Mouse (Mus musculus): ENCODE data around the gene Smad3. TPM values are rescaled to one million over a fixed set of nuclear protein-coding genes. Genes with fewer than 3 reads are reported as not detected.

Gene Smad3
- polyA plus RNA-seq, 1 experiment from 2014 or later, result 5.4 TPM

DNA sequence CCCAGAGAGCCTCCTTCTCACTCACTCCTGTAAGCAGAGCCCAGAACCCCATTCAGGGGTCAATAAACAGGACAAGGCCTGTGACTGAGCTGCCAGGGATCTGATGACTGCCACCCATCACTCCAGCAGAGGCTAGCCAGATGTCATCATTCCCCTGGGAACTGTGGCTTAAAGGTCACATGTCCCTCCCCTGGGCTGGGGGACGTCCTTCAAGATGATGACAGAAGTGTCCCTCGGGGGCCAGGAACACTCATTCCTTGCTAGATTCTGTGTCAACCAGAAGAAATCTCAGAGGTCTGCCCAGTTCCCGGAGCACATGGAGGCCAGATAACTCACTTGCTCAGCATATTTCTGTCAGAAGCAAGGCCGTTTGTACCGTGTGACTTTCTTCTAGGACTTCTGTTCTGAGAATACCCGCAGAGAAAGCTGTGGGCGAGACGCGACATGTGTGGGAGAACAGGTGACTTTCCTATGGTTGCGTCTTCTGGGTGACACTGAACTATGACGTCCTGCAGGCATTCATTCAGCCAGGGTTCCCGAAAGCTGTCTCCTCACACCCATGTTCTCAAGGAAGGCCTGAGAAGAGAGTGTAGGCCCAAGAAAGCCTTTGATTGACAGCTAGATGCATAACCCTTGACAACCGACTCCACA lies 46.1 kb downstream of the Smad3 start:
- no peaks in the 10 kb centered on the region for H3K27me3 ChIP-seq (replicated peaks; ENCODE audit: control insufficient read depth, insufficient read depth, low read length)
- H3K36me3 ChIP-seq (ENCODE audit: control insufficient read depth, insufficient read depth, low read length), result no peaks in the 10 kb centered on the region
- H3K9ac ChIP-seq (ENCODE audit: low read length), result no peak overlapping the region
- H3K4me3 ChIP-seq (ENCODE audit: low read depth, low read length), result no peak overlapping the region
- H3K4me2 ChIP-seq (ENCODE audit: low read length), result no peak overlapping the region
- ATAC-seq, result no peak
- 91% methylated on average over 13 of the region's 13 CpGs for WGBS
- H3K27ac ChIP-seq (ENCODE audit: low read depth, low read length), result no peak overlapping the region
- H3K9me3 ChIP-seq (replicated peaks; ENCODE audit: control insufficient read depth, low read length), result no peaks in the 10 kb centered on the region
- H3K4me1 ChIP-seq (ENCODE audit: control insufficient read depth, insufficient read depth, low read length), result no peaks in the 10 kb centered on the region; the same call in 1 of the 2 replicates
- no peak for DNase-seq (ENCODE audit: low spot score)

DNA sequence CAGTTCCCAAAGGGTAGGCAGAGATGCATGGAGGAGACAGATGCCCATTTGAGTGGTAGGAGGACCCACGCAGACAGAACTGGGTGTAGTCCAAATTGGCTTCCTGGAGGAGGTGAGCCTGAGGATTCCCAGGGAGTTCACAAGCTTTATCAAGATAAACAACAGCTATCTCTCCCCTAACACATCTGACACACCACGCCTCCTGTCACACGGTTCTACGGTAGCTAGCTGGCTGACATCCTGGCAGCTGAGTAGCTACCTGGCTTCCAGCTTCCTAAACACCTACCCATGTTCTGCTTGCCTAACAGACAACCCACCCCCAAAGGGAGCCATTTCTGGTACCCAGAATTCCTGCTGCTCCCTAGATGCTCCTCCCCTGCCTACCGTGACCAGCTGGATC lies 47.9 kb downstream of the Smad3 start:
- no peak for ATAC-seq
- Histone ChIP-seq H3K9me3 (replicated peaks; ENCODE audit: control insufficient read depth, low read length) (no peaks in the 10 kb centered on the region), H3K27ac (ENCODE audit: low read depth, low read length) (no peak overlapping the region), H3K36me3 (ENCODE audit: control insufficient read depth, insufficient read depth, low read length) (no peaks in the 10 kb centered on the region), H3K4me3 (ENCODE audit: low read depth, low read length) (no peak overlapping the region), H3K4me1 (ENCODE audit: control insufficient read depth, insufficient read depth, low read length) (peaks cover 3% of the 10 kb centered on the region; the same call in 1 of the 2 replicates), H3K9ac (ENCODE audit: low read length) (no peak overlapping the region), H3K27me3 (replicated peaks; ENCODE audit: control insufficient read depth, insufficient read depth, low read length) (no peaks in the 10 kb centered on the region), H3K4me2 (ENCODE audit: low read length) (no peak overlapping the region)
- WGBS, result 95% methylated on average over 5 of the region's 5 CpGs
- no peak for DNase-seq (ENCODE audit: low spot score)

DNA sequence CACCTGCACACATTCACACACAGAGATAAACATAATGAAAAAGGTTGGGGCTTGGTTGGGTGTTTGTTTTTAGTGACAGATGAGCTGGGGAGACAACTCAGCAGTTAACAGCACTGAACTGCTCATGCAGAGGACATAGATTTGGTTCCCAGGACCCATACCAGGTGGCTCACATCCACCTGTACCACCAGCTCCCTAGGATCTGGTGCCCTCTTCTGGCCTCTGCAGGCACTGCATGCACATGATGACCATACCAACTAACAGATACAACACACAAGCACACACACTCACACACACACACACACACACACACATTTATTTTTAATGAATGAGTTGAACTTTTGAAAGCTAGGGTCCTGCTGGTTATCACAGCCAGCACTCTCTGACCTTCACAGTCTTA lies 48.5 kb downstream of the Smad3 start:
- DNase-seq (ENCODE audit: low spot score) (no peak), ATAC-seq (no peak)
- H3K27ac ChIP-seq (ENCODE audit: low read depth, low read length), result no peak overlapping the region
- H3K9me3 ChIP-seq (replicated peaks; ENCODE audit: control insufficient read depth, low read length), result no peaks in the 10 kb centered on the region
- peaks cover 3% of the 10 kb centered on the region; the same call in 1 of the 2 replicates for H3K4me1 ChIP-seq (ENCODE audit: control insufficient read depth, insufficient read depth, low read length)
- H3K27me3 ChIP-seq (replicated peaks; ENCODE audit: control insufficient read depth, insufficient read depth, low read length), result no peaks in the 10 kb centered on the region
- no peak overlapping the region for H3K9ac ChIP-seq (ENCODE audit: low read length)
- no peaks in the 10 kb centered on the region for H3K36me3 ChIP-seq (ENCODE audit: control insufficient read depth, insufficient read depth, low read length)
- no peak overlapping the region for H3K4me2 ChIP-seq (ENCODE audit: low read length)
- H3K4me3 ChIP-seq (ENCODE audit: low read depth, low read length), result no peak overlapping the region

DNA sequence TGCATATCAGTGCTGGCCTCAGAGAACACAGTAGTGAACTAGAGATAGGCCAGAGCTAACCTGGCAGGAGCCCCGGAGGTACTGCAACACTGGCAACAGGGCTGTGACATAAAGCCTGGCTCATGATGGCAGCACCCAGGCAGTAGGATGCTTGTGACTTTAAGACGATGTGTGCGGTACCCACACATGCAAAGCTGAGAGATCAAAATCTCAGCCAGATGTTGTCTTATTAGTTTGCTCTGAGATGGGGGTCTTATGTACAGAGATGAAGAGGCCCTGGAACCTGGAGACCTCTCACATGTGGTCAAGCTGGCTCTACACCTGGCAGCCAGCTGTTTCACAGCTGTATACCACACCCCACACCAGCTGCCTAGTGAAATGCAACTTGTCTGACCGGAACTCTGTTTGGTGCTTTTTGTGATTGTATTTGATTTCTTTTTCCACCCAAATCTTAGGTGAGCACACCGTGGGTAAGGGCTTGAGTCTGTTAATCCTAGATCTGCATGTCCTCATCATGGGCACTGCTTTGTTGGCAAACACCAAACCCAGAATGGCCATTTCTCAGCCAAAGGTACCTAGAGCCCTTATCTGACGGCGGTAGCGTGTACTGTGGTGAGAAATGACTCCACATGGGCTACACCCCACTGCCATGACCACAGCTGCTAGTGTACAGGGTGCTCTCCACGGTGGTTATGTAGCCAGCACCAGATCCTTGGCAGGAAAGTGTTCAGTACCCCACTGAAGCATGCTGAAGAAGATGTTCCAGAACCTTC lies 49.8 kb downstream of the Smad3 start:
- 95% methylated on average over 9 of the region's 9 CpGs for WGBS
- peaks cover 3% of the 10 kb centered on the region; the same call in 1 of the 2 replicates for H3K4me1 ChIP-seq (ENCODE audit: control insufficient read depth, insufficient read depth, low read length)
- no peak overlapping the region for H3K27ac ChIP-seq (ENCODE audit: low read depth, low read length)
- H3K9me3 ChIP-seq (replicated peaks; ENCODE audit: control insufficient read depth, low read length), result no peaks in the 10 kb centered on the region
- H3K4me3 ChIP-seq (ENCODE audit: low read depth, low read length), result no peak overlapping the region
- no peak overlapping the region for H3K9ac ChIP-seq (ENCODE audit: low read length)
- ATAC-seq (no peak), DNase-seq (ENCODE audit: low spot score) (no peak)
- no peaks in the 10 kb centered on the region for H3K36me3 ChIP-seq (ENCODE audit: control insufficient read depth, insufficient read depth, low read length)
- no peaks in the 10 kb centered on the region for H3K27me3 ChIP-seq (replicated peaks; ENCODE audit: control insufficient read depth, insufficient read depth, low read length)
- H3K4me2 ChIP-seq (ENCODE audit: low read length), result no peak overlapping the region

DNA sequence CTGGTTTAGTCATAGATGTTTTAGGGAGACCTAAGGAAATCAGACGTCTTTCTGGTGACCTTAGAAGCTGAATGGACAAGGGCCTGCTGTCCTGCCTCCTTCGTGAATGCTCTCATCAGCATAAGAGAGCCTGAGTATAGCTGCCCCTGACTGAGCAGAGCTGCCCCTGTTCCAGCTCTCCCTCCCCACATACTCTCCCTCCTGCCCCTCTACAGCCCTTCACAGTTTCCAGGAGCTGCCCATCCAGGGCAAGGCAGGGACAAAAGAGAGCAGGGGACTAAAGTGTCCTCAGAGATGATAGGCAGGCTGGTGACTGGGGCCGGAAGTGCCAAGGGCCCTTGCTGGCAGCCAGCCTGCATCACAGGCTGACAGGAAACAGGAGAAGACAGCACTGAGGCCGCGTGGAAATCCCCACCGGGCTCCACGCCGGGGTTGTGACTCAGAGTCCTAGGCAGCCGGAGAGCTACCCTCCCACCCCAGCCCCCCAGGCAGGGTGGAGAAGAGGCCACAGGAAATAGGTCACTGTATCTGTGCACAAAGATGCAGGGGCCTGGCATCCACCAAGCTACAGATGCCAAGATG lies 51.6 kb downstream of the Smad3 start:
- Histone ChIP-seq H3K27ac (ENCODE audit: low read depth, low read length) (no peak overlapping the region), H3K4me3 (ENCODE audit: low read depth, low read length) (no peak overlapping the region), H3K4me1 (ENCODE audit: control insufficient read depth, insufficient read depth, low read length) (peaks cover 3% of the 10 kb centered on the region; the same call in 1 of the 2 replicates), H3K36me3 (ENCODE audit: control insufficient read depth, insufficient read depth, low read length) (no peaks in the 10 kb centered on the region), H3K27me3 (replicated peaks; ENCODE audit: control insufficient read depth, insufficient read depth, low read length) (no peaks in the 10 kb centered on the region), H3K4me2 (ENCODE audit: low read length) (no peak overlapping the region), H3K9me3 (replicated peaks; ENCODE audit: control insufficient read depth, low read length) (no peaks in the 10 kb centered on the region), H3K9ac (ENCODE audit: low read length) (peak overlapping the region; percentile 35)
- ATAC-seq (no peak), DNase-seq (ENCODE audit: low spot score) (no peak)
- 39% methylated on average over 9 of the region's 9 CpGs for WGBS

DNA sequence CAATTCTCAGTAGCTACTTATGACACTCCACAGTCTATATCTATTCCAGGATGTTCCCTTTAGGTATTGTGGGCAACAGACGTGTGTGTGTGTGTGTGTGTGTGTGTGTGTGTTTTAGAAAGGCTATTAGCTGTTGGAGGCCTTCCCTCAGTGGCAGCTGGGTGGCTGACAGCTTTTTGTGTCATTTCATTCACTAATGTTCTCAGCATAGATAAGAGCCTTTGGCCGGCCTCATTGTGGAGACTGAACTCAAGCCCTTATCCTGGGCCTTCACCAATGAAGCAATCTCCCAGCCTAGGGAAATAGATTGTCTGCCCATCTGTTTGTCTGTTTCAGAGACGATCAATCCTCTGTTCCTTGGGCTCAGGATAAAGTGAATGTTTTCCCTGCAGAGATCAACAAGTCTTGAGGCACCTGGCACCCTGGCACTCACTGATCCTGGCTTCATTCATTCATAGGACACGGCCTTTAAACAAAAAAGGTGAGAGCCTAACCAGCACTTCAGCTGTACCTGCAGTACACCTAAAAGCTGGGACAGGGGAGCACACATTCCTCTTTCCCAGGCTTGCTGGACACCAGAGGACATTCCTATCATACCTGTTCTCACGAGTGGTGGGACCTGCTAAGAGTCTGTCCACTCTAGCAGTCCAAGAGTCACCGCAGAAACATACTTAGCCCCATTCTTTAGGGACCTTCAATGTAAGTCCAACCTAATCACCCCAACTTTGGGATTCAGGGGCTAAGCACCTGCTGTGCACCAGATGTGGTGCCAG lies 52.6 kb downstream of the Smad3 start:
- Histone ChIP-seq H3K27me3 (replicated peaks; ENCODE audit: control insufficient read depth, insufficient read depth, low read length) (no peaks in the 10 kb centered on the region), H3K9ac (ENCODE audit: low read length) (no peak overlapping the region), H3K9me3 (replicated peaks; ENCODE audit: control insufficient read depth, low read length) (no peaks in the 10 kb centered on the region), H3K36me3 (ENCODE audit: control insufficient read depth, insufficient read depth, low read length) (no peaks in the 10 kb centered on the region), H3K27ac (ENCODE audit: low read depth, low read length) (no peak overlapping the region), H3K4me3 (ENCODE audit: low read depth, low read length) (no peak overlapping the region), H3K4me2 (ENCODE audit: low read length) (no peak overlapping the region), H3K4me1 (ENCODE audit: control insufficient read depth, insufficient read depth, low read length) (peaks cover 3% of the 10 kb centered on the region; the same call in 1 of the 2 replicates)
- DNase-seq (ENCODE audit: low spot score) (no peak), ATAC-seq (no peak)
- 73% methylated on average over 6 of the region's 6 CpGs for WGBS

DNA sequence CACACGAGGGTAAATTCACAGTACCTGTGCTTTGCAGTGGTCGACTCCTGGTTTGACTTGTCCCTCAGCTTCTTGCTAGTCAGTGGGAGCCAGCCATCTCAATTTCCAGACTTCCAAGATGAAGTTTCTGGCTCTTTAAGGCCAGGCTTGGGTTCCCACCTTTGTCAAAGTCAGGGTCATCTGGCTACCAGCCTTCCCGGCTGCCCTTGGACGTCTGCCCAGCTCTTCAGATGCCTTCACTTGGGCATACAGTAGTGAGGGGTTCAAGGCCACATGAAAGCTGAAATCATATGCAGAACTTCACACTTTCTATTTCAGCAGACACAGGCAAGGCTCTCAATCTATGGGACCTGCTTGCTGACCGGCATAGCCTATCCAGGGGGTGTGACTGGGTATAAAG lies 53.7 kb downstream of the Smad3 start:
- no peak overlapping the region for H3K9ac ChIP-seq (ENCODE audit: low read length)
- H3K27ac ChIP-seq (ENCODE audit: low read depth, low read length), result no peak overlapping the region
- no peaks in the 10 kb centered on the region for H3K9me3 ChIP-seq (replicated peaks; ENCODE audit: control insufficient read depth, low read length)
- 84% methylated on average over 5 of the region's 5 CpGs for WGBS
- H3K4me2 ChIP-seq (ENCODE audit: low read length), result no peak overlapping the region
- no peak for ATAC-seq
- no peak for DNase-seq (ENCODE audit: low spot score)
- peaks cover 3% of the 10 kb centered on the region; the same call in 1 of the 2 replicates for H3K4me1 ChIP-seq (ENCODE audit: control insufficient read depth, insufficient read depth, low read length)
- H3K36me3 ChIP-seq (ENCODE audit: control insufficient read depth, insufficient read depth, low read length), result no peaks in the 10 kb centered on the region
- H3K27me3 ChIP-seq (replicated peaks; ENCODE audit: control insufficient read depth, insufficient read depth, low read length), result no peaks in the 10 kb centered on the region
- no peak overlapping the region for H3K4me3 ChIP-seq (ENCODE audit: low read depth, low read length)

DNA sequence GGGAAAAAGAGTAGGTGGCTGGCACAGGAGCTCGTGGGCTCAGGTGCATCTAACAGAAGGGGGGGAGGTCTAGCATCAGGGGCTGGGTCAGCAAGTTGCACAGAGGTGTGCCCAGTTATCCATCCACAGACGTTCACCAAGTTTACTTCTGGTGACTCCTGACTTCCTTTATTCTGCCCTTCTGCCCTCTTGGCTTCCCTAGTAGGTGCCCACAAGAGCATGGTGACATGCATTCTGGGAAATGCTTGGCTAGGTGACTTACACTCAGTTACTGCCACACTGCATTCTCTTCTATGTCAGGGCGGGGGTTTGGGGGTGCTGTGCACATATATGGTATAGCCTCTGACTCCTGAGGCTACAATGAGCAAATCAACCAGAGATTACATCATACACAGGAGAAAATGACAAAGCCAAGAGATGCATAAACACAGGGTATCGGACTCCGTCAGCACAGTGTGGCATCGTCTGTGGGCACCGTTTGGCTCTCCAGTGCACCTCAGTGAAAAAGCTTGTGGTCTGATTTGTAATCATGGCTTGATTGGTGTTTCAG lies 54.5 kb downstream of the Smad3 start:
- no peak overlapping the region for H3K4me2 ChIP-seq (ENCODE audit: low read length)
- 94% methylated on average over 7 of the region's 7 CpGs for WGBS

More for the DNA sequence above, 54.5 kb downstream of the Smad3 start:
- no peak for ATAC-seq
- H3K27me3 ChIP-seq (replicated peaks; ENCODE audit: control insufficient read depth, insufficient read depth, low read length), result no peaks in the 10 kb centered on the region
- H3K27ac ChIP-seq (ENCODE audit: low read depth, low read length), result no peak overlapping the region
- no peaks in the 10 kb centered on the region for H3K9me3 ChIP-seq (replicated peaks; ENCODE audit: control insufficient read depth, low read length)
- no peak for DNase-seq (ENCODE audit: low spot score)
- no peak overlapping the region for H3K4me3 ChIP-seq (ENCODE audit: low read depth, low read length)
- peaks cover 3% of the 10 kb centered on the region; the same call in 1 of the 2 replicates for H3K4me1 ChIP-seq (ENCODE audit: control insufficient read depth, insufficient read depth, low read length)
- no peaks in the 10 kb centered on the region for H3K36me3 ChIP-seq (ENCODE audit: control insufficient read depth, insufficient read depth, low read length)
- H3K9ac ChIP-seq (ENCODE audit: low read length), result no peak overlapping the region

Data from forebrain, embryonic 14.5 days (tissue).